Mouse (Mus musculus): ENCODE measurements at regions not wholly inside any gene's neighbourhood (a gene's known extent, or its start where the extent isn't known, plus 50 kb on each side); places are given as distances from the start of the nearest gene placed in this dataset.

- Histone ChIP-seq H3K4me1 (replicated peaks; ENCODE audit: control insufficient read depth, insufficient read depth, low read length) (no peaks in the 10 kb centered on the region), H3K4me3 (ENCODE audit: low read depth, low read length) (no peak overlapping the region), H3K4me2 (ENCODE audit: low read depth, low read length, severe bottlenecking) (no peak overlapping the region), H3K27ac (ENCODE audit: low read depth, low read length) (no peak overlapping the region), H3K36me3 (ENCODE audit: control insufficient read depth, insufficient read depth, low read length) (no peaks in the 10 kb centered on the region), H3K27me3 (ENCODE audit: control insufficient read depth, insufficient read depth, low read length) (no peaks in the 10 kb centered on the region), H3K9ac (ENCODE audit: low read length) (no peak overlapping the region), H3K9me3 (ENCODE audit: control insufficient read depth, low read length) (no peaks in the 10 kb centered on the region)
- ATAC-seq (replicated peaks; ENCODE audit: low FRiP score): no peak
- DNase-seq (ENCODE audit: low spot score): no peak
- WGBS: 85% methylated on average over 5 of the region's 5 CpGs
Observed at GRCm38 (mm10) chr15:27341518-27341976, 124.9 kb upstream of the Ank start.

GRCm38 (mm10) chr15:27358441-27358840 is 108.0 kb upstream of the Ank start:
- WGBS: 83% methylated on average over 6 of the region's 6 CpGs
- no peaks in the 10 kb centered on the region for H3K36me3 ChIP-seq (ENCODE audit: control insufficient read depth, insufficient read depth, low read length)
- ATAC-seq (replicated peaks; ENCODE audit: low FRiP score) (no peak), DNase-seq (ENCODE audit: low spot score) (no peak)
- H3K4me2 ChIP-seq (ENCODE audit: low read depth, low read length, severe bottlenecking): no peak overlapping the region
- H3K9me3 ChIP-seq (ENCODE audit: control insufficient read depth, low read length): no peaks in the 10 kb centered on the region
- H3K27ac ChIP-seq (ENCODE audit: low read depth, low read length): no peak overlapping the region
- no peaks in the 10 kb centered on the region for H3K27me3 ChIP-seq (ENCODE audit: control insufficient read depth, insufficient read depth, low read length)
- no peak overlapping the region for H3K9ac ChIP-seq (ENCODE audit: low read length)
- H3K4me1 ChIP-seq (replicated peaks; ENCODE audit: control insufficient read depth, insufficient read depth, low read length): no peaks in the 10 kb centered on the region
- no peak overlapping the region for H3K4me3 ChIP-seq (ENCODE audit: low read depth, low read length)

- Histone ChIP-seq H3K9me3 (ENCODE audit: control insufficient read depth, low read length) (no peaks in the 10 kb centered on the region), H3K27me3 (ENCODE audit: control insufficient read depth, insufficient read depth, low read length) (no peaks in the 10 kb centered on the region), H3K9ac (ENCODE audit: low read length) (no peak overlapping the region), H3K27ac (ENCODE audit: low read depth, low read length) (no peak overlapping the region), H3K4me2 (ENCODE audit: low read depth, low read length, severe bottlenecking) (no peak overlapping the region), H3K36me3 (ENCODE audit: control insufficient read depth, insufficient read depth, low read length) (no peaks in the 10 kb centered on the region), H3K4me3 (ENCODE audit: low read depth, low read length) (no peak overlapping the region), H3K4me1 (replicated peaks; ENCODE audit: control insufficient read depth, insufficient read depth, low read length) (no peaks in the 10 kb centered on the region)
- 67% methylated on average over 1 of the region's 1 CpGs for WGBS
- ATAC-seq (replicated peaks; ENCODE audit: low FRiP score) (no peak), DNase-seq (ENCODE audit: low spot score) (no peak)
Observed at GRCm38 (mm10) chr15:27359271-27359670, 107.2 kb upstream of the Ank start.

GRCm38 (mm10) chr15:27374517-27374916 is 92.0 kb upstream of the Ank start:
- WGBS: 93% methylated on average over 1 of the region's 1 CpGs
- no peak for ATAC-seq (replicated peaks; ENCODE audit: low FRiP score)
- no peak overlapping the region for H3K9ac ChIP-seq (ENCODE audit: low read length)
- H3K36me3 ChIP-seq (ENCODE audit: control insufficient read depth, insufficient read depth, low read length): no peaks in the 10 kb centered on the region
- no peak overlapping the region for H3K4me2 ChIP-seq (ENCODE audit: low read depth, low read length, severe bottlenecking)
- DNase-seq (ENCODE audit: low spot score): no peak
- H3K27ac ChIP-seq (ENCODE audit: low read depth, low read length): no peak overlapping the region
- H3K4me3 ChIP-seq (ENCODE audit: low read depth, low read length): no peak overlapping the region
- no peaks in the 10 kb centered on the region for H3K4me1 ChIP-seq (replicated peaks; ENCODE audit: control insufficient read depth, insufficient read depth, low read length)
- no peaks in the 10 kb centered on the region for H3K27me3 ChIP-seq (ENCODE audit: control insufficient read depth, insufficient read depth, low read length)
- no peaks in the 10 kb centered on the region for H3K9me3 ChIP-seq (ENCODE audit: control insufficient read depth, low read length)

GRCm38 (mm10) chr15:27378601-27379094 is 87.8 kb upstream of the Ank start:
- ATAC-seq (replicated peaks; ENCODE audit: low FRiP score): no peak

GRCm38 (mm10) chr15:27380436-27380945 is 86.0 kb upstream of the Ank start:
- Histone ChIP-seq H3K27me3 (ENCODE audit: control insufficient read depth, insufficient read depth, low read length) (no peaks in the 10 kb centered on the region), H3K9ac (ENCODE audit: low read length) (no peak overlapping the region), H3K27ac (ENCODE audit: low read depth, low read length) (no peak overlapping the region), H3K4me1 (replicated peaks; ENCODE audit: control insufficient read depth, insufficient read depth, low read length) (no peaks in the 10 kb centered on the region), H3K4me3 (ENCODE audit: low read depth, low read length) (no peak overlapping the region), H3K36me3 (ENCODE audit: control insufficient read depth, insufficient read depth, low read length) (no peaks in the 10 kb centered on the region), H3K9me3 (ENCODE audit: control insufficient read depth, low read length) (no peaks in the 10 kb centered on the region), H3K4me2 (ENCODE audit: low read depth, low read length, severe bottlenecking) (no peak overlapping the region)
- ATAC-seq (replicated peaks; ENCODE audit: low FRiP score) (no peak), DNase-seq (ENCODE audit: low spot score) (no peak)
- 35% methylated on average over 4 of the region's 4 CpGs for WGBS

More at GRCm38 (mm10) chr15:27378601-27379094, 87.8 kb upstream of the Ank start:
- H3K4me3 ChIP-seq (ENCODE audit: low read depth, low read length): no peak overlapping the region
- WGBS: 91% methylated on average over 3 of the region's 3 CpGs
- no peaks in the 10 kb centered on the region for H3K36me3 ChIP-seq (ENCODE audit: control insufficient read depth, insufficient read depth, low read length)
- no peaks in the 10 kb centered on the region for H3K27me3 ChIP-seq (ENCODE audit: control insufficient read depth, insufficient read depth, low read length)
- no peak overlapping the region for H3K9ac ChIP-seq (ENCODE audit: low read length)
- H3K9me3 ChIP-seq (ENCODE audit: control insufficient read depth, low read length): no peaks in the 10 kb centered on the region
- no peak for DNase-seq (ENCODE audit: low spot score)
- H3K4me1 ChIP-seq (replicated peaks; ENCODE audit: control insufficient read depth, insufficient read depth, low read length): no peaks in the 10 kb centered on the region
- H3K4me2 ChIP-seq (ENCODE audit: low read depth, low read length, severe bottlenecking): no peak overlapping the region
- H3K27ac ChIP-seq (ENCODE audit: low read depth, low read length): no peak overlapping the region

- H3K27me3 ChIP-seq (ENCODE audit: control insufficient read depth, insufficient read depth, low read length): no peaks in the 10 kb centered on the region
- H3K4me1 ChIP-seq (replicated peaks; ENCODE audit: control insufficient read depth, insufficient read depth, low read length): no peaks in the 10 kb centered on the region
- H3K9ac ChIP-seq (ENCODE audit: low read length): no peak overlapping the region
- WGBS: 69% methylated on average over 2 of the region's 2 CpGs
- H3K4me3 ChIP-seq (ENCODE audit: low read depth, low read length): no peak overlapping the region
- no peak overlapping the region for H3K4me2 ChIP-seq (ENCODE audit: low read depth, low read length, severe bottlenecking)
- DNase-seq (ENCODE audit: low spot score): no peak
- ATAC-seq (replicated peaks; ENCODE audit: low FRiP score): no peak
- no peaks in the 10 kb centered on the region for H3K9me3 ChIP-seq (ENCODE audit: control insufficient read depth, low read length)
- no peak overlapping the region for H3K27ac ChIP-seq (ENCODE audit: low read depth, low read length)
- H3K36me3 ChIP-seq (ENCODE audit: control insufficient read depth, insufficient read depth, low read length): no peaks in the 10 kb centered on the region
Observed at GRCm38 (mm10) chr15:27381565-27381964, 84.9 kb upstream of the Ank start.

- no peak overlapping the region for H3K9ac ChIP-seq (ENCODE audit: low read length)
- H3K4me1 ChIP-seq (replicated peaks; ENCODE audit: control insufficient read depth, insufficient read depth, low read length): no peaks in the 10 kb centered on the region
- DNase-seq (ENCODE audit: low spot score) (no peak), ATAC-seq (replicated peaks; ENCODE audit: low FRiP score) (no peak)
- H3K36me3 ChIP-seq (ENCODE audit: control insufficient read depth, insufficient read depth, low read length): no peaks in the 10 kb centered on the region
- H3K27ac ChIP-seq (ENCODE audit: low read depth, low read length): no peak overlapping the region
- no peaks in the 10 kb centered on the region for H3K9me3 ChIP-seq (ENCODE audit: control insufficient read depth, low read length)
- no peak overlapping the region for H3K4me2 ChIP-seq (ENCODE audit: low read depth, low read length, severe bottlenecking)
- WGBS: 96% methylated on average over 2 of the region's 2 CpGs
- no peaks in the 10 kb centered on the region for H3K27me3 ChIP-seq (ENCODE audit: control insufficient read depth, insufficient read depth, low read length)
- no peak overlapping the region for H3K4me3 ChIP-seq (ENCODE audit: low read depth, low read length)
Observed at GRCm38 (mm10) chr15:27390567-27390966, 75.9 kb upstream of the Ank start.

- Histone ChIP-seq H3K4me1 (replicated peaks; ENCODE audit: control insufficient read depth, insufficient read depth, low read length) (no peaks in the 10 kb centered on the region), H3K9ac (ENCODE audit: low read length) (no peak overlapping the region), H3K36me3 (ENCODE audit: control insufficient read depth, insufficient read depth, low read length) (no peaks in the 10 kb centered on the region), H3K9me3 (ENCODE audit: control insufficient read depth, low read length) (no peaks in the 10 kb centered on the region), H3K27me3 (ENCODE audit: control insufficient read depth, insufficient read depth, low read length) (no peaks in the 10 kb centered on the region), H3K4me2 (ENCODE audit: low read depth, low read length, severe bottlenecking) (no peak overlapping the region), H3K4me3 (ENCODE audit: low read depth, low read length) (no peak overlapping the region), H3K27ac (ENCODE audit: low read depth, low read length) (no peak overlapping the region)
- 86% methylated on average over 20 of the region's 20 CpGs for WGBS
- ATAC-seq (replicated peaks; ENCODE audit: low FRiP score): no peak
- no peak for DNase-seq (ENCODE audit: low spot score)
Observed at GRCm38 (mm10) chr15:27405721-27406161, 60.7 kb upstream of the Ank start.
